Mouse (Mus musculus) liver, embryonic 11.5 days (tissue): ENCODE data around the gene C77080. TPM values are rescaled to one million over a fixed set of nuclear protein-coding genes. Genes with fewer than 3 reads are reported as not detected.

Experiments
- ATAC-seq: fragments of 200-750 bp; cut with Nextera tagmentation; replicated peaks from 2 replicates; pipeline ENCODE4 v1.8.0; 2017; ENCODE audit warnings: moderate number of reproducible peaks, mild to moderate bottlenecking, moderate TSS enrichment, moderate library complexity; ENCODE audit not compliant: low FRiP score
- DNase-seq: peaks from one replicate; pipeline ENCODE4 v3.0.0-alpha.2; 2017; ENCODE audit warnings: low spot score
- H3K27ac ChIP-seq: fragments of 300-500 bp; sonication (generic); 2 replicates; pipeline ENCODE4 v1.5.1; 2014; ENCODE audit warnings: mild to moderate bottlenecking, low read depth, low read length, control low read depth
- H3K27me3 ChIP-seq: fragments of 300-500 bp; sonication (generic); replicated peaks from 2 replicates; pipeline ENCODE4 v1.6.1; 2014; ENCODE audit warnings: low read length, mixed read lengths; ENCODE audit not compliant: control insufficient read depth, insufficient read depth
- H3K36me3 ChIP-seq: fragments of 300-500 bp; sonication (generic); 2 replicates; pipeline ENCODE4 v1.6.1; 2014; ENCODE audit warnings: mild to moderate bottlenecking, low read length, moderate library complexity, mixed read lengths; ENCODE audit not compliant: control insufficient read depth, insufficient read depth
- H3K4me1 ChIP-seq: fragments of 300-500 bp; sonication (generic); replicated peaks from 2 replicates; pipeline ENCODE4 v1.6.1; 2014; ENCODE audit warnings: low read length, mixed read lengths; ENCODE audit not compliant: control insufficient read depth, insufficient read depth
- H3K4me2 ChIP-seq: fragments of 300-500 bp; sonication (generic); 2 replicates; pipeline ENCODE4 v1.6.1; 2014; ENCODE audit warnings: mild to moderate bottlenecking, control low read depth, moderate library complexity
- H3K4me3 ChIP-seq: fragments of 300-500 bp; sonication (generic); 2 replicates; pipeline ENCODE4 v1.5.1; 2014; ENCODE audit warnings: low read depth, low read length, control low read depth
- H3K9ac ChIP-seq: fragments of 300-500 bp; sonication (generic); 2 replicates; pipeline ENCODE4 v1.6.1; 2014; ENCODE audit warnings: low read depth, low read length, control low read depth
- H3K9me3 ChIP-seq: fragments of 300-500 bp; sonication (generic); 2 replicates; pipeline ENCODE4 v1.6.1; 2016; ENCODE audit warnings: low read length, inconsistent platforms, mixed read lengths; ENCODE audit not compliant: control insufficient read depth
- WGBS: fragments of 180-500 bp; shearing (Covaris S2); extraction: QIAGEN DNeasy Blood & Tissue Kit; methylation state at CpG from one replicate; pipeline ENCODE4 v1.1.7; 2014; 5-methylcytosine and 5-hydroxymethylcytosine counted together
- polyA plus RNA-seq: library from polyadenylated mRNA; unstranded; fragments of >200 nt; fragmentation: Nextera tagmentation; extraction: Ambion mirVana; gene quantifications from 2 replicates; pipeline ENCODE4 v1.2.1, GENCODE M21; 2014

The C77080 gene
- polyA plus RNA-seq, 1 experiment from 2014 or later, result 1.2 TPM

GRCm38 (mm10) chr4:129283226-129283625 is 22.0 kb upstream of the C77080 start:
- Histone ChIP-seq H3K4me1 (peaks cover 13% of the 10 kb centered on the region), H3K27me3 (peaks cover 29% of the 10 kb centered on the region), H3K36me3 (no peaks in the 10 kb centered on the region), H3K4me2 (no peak overlapping the region), H3K27ac (no peak overlapping the region), H3K9me3 (no peaks in the 10 kb centered on the region), H3K9ac (no peak overlapping the region), H3K4me3 (no peak overlapping the region)
- ATAC-seq, result no peak
- WGBS, result 80% methylated on average over 5 of the region's 5 CpGs
- DNase-seq, result no peak

- Histone ChIP-seq H3K4me1 (peaks cover 10% of the 10 kb centered on the region), H3K4me2 (no peak overlapping the region), H3K27me3 (peaks cover 24% of the 10 kb centered on the region), H3K9ac (no peak overlapping the region), H3K27ac (no peak overlapping the region), H3K36me3 (no peaks in the 10 kb centered on the region), H3K4me3 (no peak overlapping the region), H3K9me3 (no peaks in the 10 kb centered on the region)
- ATAC-seq, result no peak
- 76% methylated on average over 5 of the region's 5 CpGs for WGBS
- no peak for DNase-seq
These were observed 21.6 kb upstream of the C77080 start for GRCm38 (mm10) chr4:129282786-129283185.

DNA sequence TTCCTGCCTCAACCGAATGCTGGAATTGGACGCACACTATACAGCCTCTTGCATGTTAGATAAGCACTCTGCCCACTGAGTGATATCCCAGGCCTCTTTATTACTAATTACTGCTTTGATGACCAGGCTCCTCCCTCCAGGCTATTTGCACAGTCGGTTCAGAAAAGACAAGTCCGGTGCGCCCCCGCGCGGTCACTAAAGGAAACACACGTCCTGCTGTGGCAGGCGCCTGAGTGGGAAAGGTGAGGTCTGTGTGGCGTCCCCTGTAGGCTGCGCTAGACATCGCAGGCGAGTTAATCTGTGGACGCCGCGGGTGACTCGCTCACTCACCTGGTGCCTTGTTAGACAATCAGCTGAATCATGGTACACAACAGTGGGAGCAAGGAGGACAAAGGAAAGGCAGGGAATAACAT is 15.3 kb upstream of the C77080 start:
- DNase-seq (peak; percentile 84), ATAC-seq (peak; percentile 81)
- no peak overlapping the region for H3K4me2 ChIP-seq

GRCm38 (mm10) chr4:129272756-129273046 is 11.5 kb upstream of the C77080 start:
- no peak overlapping the region for H3K4me2 ChIP-seq

More for the DNA sequence above, 15.3 kb upstream of the C77080 start:
- under 1% methylated on average over 18 of the region's 18 CpGs for WGBS
- Histone ChIP-seq H3K27me3 (peaks cover 2% of the 10 kb centered on the region; the same call in 1 of the 2 replicates), H3K27ac (no peak overlapping the region), H3K4me1 (peaks cover 6% of the 10 kb centered on the region; the same call in 1 of the 2 replicates), H3K9me3 (no peaks in the 10 kb centered on the region), H3K4me3 (no peak overlapping the region), H3K36me3 (no peaks in the 10 kb centered on the region), H3K9ac (no peak overlapping the region)

GRCm38 (mm10) chr4:129271991-129272755 is 11.0 kb upstream of the C77080 start:
- H3K9me3 ChIP-seq, result no peaks in the 10 kb centered on the region
- H3K4me1 ChIP-seq, result peaks cover 6% of the 10 kb centered on the region; the same call in 1 of the 2 replicates
- ATAC-seq, result no peak
- no peak overlapping the region for H3K4me2 ChIP-seq
- H3K9ac ChIP-seq, result no peak overlapping the region
- peaks cover 2% of the 10 kb centered on the region for H3K27me3 ChIP-seq
- H3K4me3 ChIP-seq, result no peak overlapping the region
- no peak for DNase-seq
- no peak overlapping the region for H3K27ac ChIP-seq
- H3K36me3 ChIP-seq, result no peaks in the 10 kb centered on the region
- 31% methylated on average over 15 of the region's 15 CpGs for WGBS

More at GRCm38 (mm10) chr4:129272756-129273046, 11.5 kb upstream of the C77080 start:
- Histone ChIP-seq H3K9ac (no peak overlapping the region), H3K27me3 (peaks cover 2% of the 10 kb centered on the region), H3K4me3 (no peak overlapping the region), H3K4me1 (peaks cover 6% of the 10 kb centered on the region; the same call in 1 of the 2 replicates), H3K36me3 (no peaks in the 10 kb centered on the region), H3K9me3 (no peaks in the 10 kb centered on the region), H3K27ac (no peak overlapping the region)
- DNase-seq (no peak), ATAC-seq (no peak)
- WGBS, result 56% methylated on average over 5 of the region's 5 CpGs

GRCm38 (mm10) chr4:129268698-129269097 is 7.5 kb upstream of the C77080 start:
- H3K4me1 ChIP-seq, result peaks cover 3% of the 10 kb centered on the region
- H3K36me3 ChIP-seq, result no peaks in the 10 kb centered on the region
- no peak overlapping the region for H3K9ac ChIP-seq
- no peaks in the 10 kb centered on the region for H3K9me3 ChIP-seq
- 48% methylated on average over 1 of the region's 1 CpGs for WGBS
- no peak overlapping the region for H3K4me3 ChIP-seq
- H3K27ac ChIP-seq, result no peak overlapping the region
- DNase-seq (no peak), ATAC-seq (no peak)
- H3K4me2 ChIP-seq, result no peak overlapping the region
- H3K27me3 ChIP-seq, result peaks cover 2% of the 10 kb centered on the region

- H3K27me3 ChIP-seq, result no peaks in the 10 kb centered on the region; the same call in 1 of the 2 replicates
- H3K27ac ChIP-seq, result no peak overlapping the region
- no peak overlapping the region for H3K4me2 ChIP-seq
- no peaks in the 10 kb centered on the region for H3K36me3 ChIP-seq
- H3K4me1 ChIP-seq, result peaks cover 12% of the 10 kb centered on the region
- no peaks in the 10 kb centered on the region for H3K9me3 ChIP-seq
- no peak overlapping the region for H3K9ac ChIP-seq
- WGBS, result 86% methylated on average over 5 of the region's 5 CpGs
- no peak overlapping the region for H3K4me3 ChIP-seq
- DNase-seq (no peak), ATAC-seq (no peak)
These were observed 5.6 kb upstream of the C77080 start for GRCm38 (mm10) chr4:129266821-129267220.

DNA sequence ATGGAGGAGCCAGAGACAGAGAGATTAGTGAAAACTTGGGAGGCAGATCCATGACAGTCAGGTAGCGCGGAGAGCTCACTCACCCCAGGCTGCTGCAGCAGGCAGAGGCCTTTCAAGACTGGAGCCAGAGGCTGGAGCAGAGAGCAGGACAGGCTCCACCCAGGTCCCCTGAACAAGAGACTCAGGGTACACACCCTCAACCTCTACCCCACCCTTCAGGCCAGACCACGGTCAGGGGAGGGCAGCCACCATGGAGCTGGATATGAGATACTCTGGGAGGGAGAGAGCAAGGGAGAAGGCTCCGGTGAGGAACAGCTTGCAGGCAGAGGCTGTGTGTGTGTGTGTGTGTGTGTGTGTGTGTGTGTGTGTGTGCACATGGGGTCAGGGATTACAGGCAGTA is 5.0 kb upstream of the C77080 start:
- peak; percentile 30; the same call in 1 of the 2 replicates for ATAC-seq
- no peak for DNase-seq
- Histone ChIP-seq H3K4me1 (peaks cover 12% of the 10 kb centered on the region), H3K27me3 (no peaks in the 10 kb centered on the region; the same call in 1 of the 2 replicates), H3K9me3 (no peaks in the 10 kb centered on the region), H3K4me2 (no peak overlapping the region), H3K4me3 (no peak overlapping the region), H3K36me3 (no peaks in the 10 kb centered on the region), H3K27ac (no peak overlapping the region), H3K9ac (no peak overlapping the region)
- WGBS, result 78% methylated on average over 4 of the region's 4 CpGs
